Mouse (Mus musculus) retina, adult 2 months (tissue): ENCODE data around the gene Ddx17.

ENCODE experiments used
- DNase-seq: peaks from one replicate; pipeline ENCODE4 v3.0.0-alpha.2; 2012; ENCODE audit warnings: low read depth, low spot score

Ddx17 gene

DNA sequence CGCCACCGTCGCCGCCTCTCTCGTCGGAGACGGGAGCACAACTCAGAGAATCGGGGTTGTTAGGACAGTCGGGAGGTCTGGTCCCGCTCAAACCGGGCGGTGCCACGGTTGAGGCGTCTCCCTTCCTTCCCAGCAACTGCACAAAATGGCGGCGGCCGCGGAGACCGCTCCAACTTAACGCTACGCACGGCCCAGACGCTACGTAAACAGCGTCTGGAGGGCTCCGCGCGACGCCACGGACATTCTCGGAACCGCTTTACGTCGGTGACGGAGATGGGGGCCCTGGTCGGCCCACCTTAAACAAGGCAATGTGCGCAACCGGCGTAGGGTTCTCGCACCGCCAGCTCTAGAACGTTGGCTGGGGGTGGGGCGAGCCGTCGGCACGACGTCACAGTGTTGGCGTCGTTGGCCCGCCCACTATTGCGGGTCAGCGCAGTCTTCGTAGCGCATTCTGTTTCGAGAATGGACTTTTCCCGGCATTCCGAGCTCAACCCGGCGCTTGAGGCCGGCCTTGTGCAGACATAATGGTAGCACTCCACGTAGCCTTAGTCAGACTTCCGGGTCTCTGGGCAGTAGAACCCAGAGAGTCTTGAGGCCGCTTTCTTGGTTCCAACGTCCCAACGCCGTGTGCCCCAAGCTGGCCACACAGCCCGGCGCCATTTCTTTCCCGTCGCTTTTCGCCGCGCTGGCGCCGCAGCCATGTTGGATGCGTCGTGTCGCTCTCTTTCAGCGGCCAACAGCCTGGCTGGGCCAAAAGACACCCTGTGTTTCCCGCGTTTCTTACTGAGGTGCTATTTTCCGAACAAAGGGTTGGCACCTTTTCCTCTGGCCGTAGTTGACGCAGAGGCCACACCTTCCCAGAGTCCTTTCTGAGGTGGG is at the start of gene Ddx17:
Gene Ddx17, minus strand, starts transcription at position 332 of the 879 bp plus-strand sequence.
- peak; percentile 97 for DNase-seq

DNA sequence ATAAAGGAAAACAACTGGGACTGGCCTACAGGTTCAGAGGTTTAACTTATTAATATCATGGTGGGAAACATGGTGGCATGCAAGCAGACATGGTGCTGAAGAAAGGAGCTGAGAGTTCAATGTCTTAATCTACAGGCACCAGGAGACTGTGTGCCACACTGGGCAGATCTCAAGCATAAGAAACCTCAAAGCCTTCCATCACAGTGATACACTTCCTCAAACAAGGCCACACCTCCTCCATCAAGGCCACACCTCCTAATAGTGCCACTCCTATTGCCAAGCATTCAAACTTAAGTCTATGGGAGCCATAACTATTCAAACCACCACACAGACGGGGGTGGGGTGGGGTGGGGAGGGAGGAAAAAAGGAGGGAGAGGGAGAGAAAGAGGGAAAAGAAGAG is 35.0 kb upstream of the Ddx17 start:
- no peak for DNase-seq

DNA sequence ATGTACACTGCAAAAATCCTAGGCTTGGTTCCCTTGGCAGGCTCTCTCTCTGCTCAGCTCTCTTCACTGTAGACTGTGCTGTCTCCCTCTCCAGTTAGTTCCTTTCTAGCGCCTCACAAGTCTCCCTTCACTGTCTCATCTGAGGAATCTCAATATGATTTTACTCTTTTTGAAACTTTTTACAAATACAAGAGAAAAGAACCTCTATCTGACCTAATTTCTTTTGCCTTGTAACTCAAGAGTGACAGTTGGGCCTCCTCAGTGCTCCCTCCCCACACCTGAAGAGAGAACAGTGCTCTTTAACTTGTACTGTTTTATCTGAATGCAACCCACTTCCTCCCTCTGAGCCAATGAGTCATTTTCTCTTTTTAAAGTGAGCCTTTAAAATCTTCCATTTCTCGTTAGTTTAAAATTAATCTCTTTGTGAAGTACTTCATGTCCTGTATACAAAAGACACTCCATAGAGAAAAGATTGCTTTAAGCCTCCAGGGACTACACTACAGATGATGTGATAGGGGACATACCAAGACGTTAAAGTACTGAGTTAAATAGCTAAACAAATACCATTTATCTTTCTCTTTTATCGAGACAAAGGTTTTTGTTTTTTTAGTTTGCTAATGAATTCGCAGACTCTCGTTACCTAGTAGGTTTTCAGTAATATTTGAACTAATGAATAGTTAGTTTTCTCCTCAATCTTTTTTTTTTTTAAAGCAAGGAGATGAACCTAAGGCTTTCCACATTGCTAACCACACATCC is 31.3 kb upstream of the Ddx17 start:
- DNase-seq = no peak

DNA sequence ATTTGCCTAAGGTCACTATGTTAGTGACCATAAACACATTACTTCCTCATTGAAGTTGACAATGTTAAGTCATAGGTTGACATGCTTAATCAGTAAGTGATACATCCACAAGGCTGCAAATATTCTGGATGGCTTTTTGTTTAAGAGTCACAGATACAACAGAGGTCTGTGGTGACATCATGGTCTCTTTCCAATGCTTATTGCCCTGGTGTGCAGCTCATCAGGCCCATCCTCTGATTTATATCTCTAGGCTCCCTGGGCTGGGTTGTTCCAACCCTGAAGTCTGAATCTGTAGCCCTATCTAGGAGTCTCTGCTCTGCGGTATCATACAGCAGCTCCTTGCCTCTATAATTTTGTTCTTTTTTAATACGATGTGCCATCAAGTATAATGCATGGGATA is 30.4 kb upstream of the Ddx17 start:
- no peak for DNase-seq

GRCm38 (mm10) chr15:79575543-79576222 is 29.1 kb upstream of the Ddx17 start:
- no peak for DNase-seq

GRCm38 (mm10) chr15:79562417-79562816 is 15.9 kb upstream of the Ddx17 start:
- no peak for DNase-seq

- no peak for DNase-seq
Observed at GRCm38 (mm10) chr15:79559649-79560048, 13.1 kb upstream of the Ddx17 start.

GRCm38 (mm10) chr15:79552566-79552965 is 6.0 kb upstream of the Ddx17 start:
- no peak for DNase-seq

- no peak for DNase-seq
Observed at GRCm38 (mm10) chr15:79548226-79548625, 1.7 kb upstream of the Ddx17 start.

DNA sequence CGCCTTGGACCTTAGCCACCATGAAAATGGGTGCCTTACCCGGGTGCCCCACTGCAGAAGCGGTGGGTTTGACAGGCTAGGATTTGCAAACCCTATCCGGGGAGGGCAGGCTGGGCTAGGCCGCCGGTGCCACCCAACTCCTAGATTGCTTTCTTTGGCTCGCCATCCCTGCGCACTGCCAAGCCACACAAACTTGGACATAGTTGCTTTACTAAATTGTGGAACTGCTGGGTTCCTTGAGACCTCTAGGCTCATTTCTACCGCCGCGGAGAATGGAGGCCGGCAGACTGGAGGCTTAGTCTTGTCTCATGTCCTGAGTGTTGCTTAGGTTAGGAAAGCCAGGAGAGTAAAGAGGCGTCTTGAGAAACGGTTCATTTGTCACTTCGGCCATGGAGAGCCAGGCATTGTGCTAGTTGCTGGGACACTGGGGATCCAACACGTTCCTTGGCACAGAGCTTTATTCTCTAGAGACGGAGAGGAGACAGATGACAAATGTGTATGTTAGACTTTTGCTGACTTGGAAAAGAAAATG is 814 bp upstream of the Ddx17 start:
- DNase-seq = no peak

- DNase-seq = peak; percentile 30
Observed at GRCm38 (mm10) chr15:79545921-79546399, 581 bp downstream of the Ddx17 start.

- DNase-seq = no peak
Observed at GRCm38 (mm10) chr15:79545496-79545895, 1.0 kb downstream of the Ddx17 start.

GRCm38 (mm10) chr15:79543968-79544367 is 2.6 kb downstream of the Ddx17 start:
- no peak for DNase-seq

DNA sequence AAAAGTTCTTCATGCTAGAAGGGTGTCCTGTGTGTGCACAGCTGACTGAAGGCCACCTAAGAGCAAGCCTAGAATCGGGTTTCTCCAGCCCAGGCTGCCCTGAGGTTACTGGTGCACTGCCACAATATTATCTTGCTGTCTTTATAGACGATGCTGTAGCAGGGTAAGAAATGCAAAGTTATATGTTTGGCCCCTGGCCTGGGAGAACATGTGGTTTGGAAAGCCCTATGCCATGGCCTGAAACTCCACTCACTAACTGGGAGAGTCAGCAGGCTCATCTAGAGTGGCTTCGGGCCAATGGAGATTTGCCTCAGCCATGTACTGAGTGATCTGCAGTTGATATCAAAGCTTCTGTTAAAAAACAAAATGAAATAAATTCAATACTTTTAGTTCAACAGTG is 12.7 kb downstream of the Ddx17 start:
- DNase-seq = no peak

- DNase-seq = no peak
Observed at GRCm38 (mm10) chr15:79529935-79530334, 16.6 kb downstream of the Ddx17 start.

GRCm38 (mm10) chr15:79527991-79528639 is 18.4 kb downstream of the Ddx17 start:
- DNase-seq = no peak

DNA sequence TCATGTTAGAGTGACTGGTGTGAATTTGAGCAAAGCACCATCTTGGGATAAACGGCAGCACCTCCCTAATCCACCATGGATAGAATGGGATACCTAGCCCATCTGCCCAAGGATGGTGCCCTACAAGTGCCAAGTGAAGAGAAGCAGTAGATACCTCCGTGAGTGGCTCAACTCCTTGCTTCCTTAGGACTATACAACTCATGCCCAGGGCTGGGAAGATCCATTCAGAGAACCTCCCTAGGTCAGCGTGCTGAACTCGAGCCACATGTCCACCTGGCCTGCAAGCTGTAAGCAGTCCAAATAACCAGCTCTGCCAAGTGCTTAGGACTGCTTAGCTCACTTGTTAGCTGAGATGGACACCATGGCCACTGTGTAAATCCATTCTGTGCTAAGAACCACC is 19.3 kb downstream of the Ddx17 start:
- no peak for DNase-seq

DNA sequence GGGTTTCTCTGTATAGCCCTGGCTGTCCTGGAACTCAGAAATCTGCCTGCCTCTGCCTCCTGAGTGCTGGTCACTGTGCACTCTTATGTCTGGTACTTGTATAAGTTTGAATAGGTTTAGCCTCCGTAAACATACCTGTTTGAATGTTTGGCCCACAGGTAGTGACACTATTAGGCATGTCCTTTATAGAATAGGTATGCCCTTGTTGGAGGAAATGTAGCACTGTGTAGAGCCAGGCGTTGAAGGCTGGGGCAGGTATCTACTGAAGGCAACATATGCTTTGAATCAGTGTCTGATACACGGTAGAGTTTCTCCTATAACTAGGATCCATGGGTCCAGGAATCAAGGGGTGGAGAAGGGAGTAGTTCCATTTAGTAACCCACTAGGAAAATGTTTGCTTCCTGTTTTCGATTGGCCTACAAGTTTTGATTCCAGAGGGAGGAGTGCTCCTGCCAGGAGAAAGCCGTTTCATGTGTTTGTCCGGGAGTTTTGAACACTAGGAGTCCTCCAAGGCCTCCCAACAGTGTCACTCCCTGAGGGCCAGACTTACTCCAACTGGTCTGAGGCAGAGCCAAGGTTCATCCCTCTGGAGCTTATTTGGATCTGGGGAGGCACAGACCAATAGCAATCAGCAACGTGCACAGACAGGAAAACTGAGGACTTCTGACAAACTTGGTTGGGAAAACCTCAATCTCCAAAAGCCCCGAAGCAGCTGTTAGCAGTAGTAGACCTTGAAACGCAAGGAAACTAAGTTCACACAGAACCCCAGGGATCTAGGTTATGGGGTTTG is 20.4 kb downstream of the Ddx17 start:
- DNase-seq = no peak

GRCm38 (mm10) chr15:79525564-79525963 is 21.0 kb downstream of the Ddx17 start:
- no peak for DNase-seq

- no peak for DNase-seq
Observed at GRCm38 (mm10) chr15:79519400-79520220, 26.9 kb downstream of the Ddx17 start.
